Mouse (Mus musculus) embryonic fibroblast, embryonic 13.5 days (primary cell): ENCODE measurements around the gene Slc36a2. TPM values are rescaled to one million over a fixed set of nuclear protein-coding genes. Genes with fewer than 3 reads are reported as not detected.

ENCODE experiments used
- H3K27ac ChIP-seq: 2 replicates; pipeline ENCODE4 v1.5.1; 2012; ENCODE audit warnings: low read length, control low read depth, inconsistent platforms; ENCODE audit not compliant: insufficient read depth
- H3K4me1 ChIP-seq: 2 replicates; pipeline ENCODE4 v1.6.1; 2011; ENCODE audit warnings: low read length; ENCODE audit not compliant: control insufficient read depth, insufficient read depth
- H3K4me3 ChIP-seq: 2 replicates; pipeline ENCODE4 v1.5.1; 2011; ENCODE audit warnings: mild to moderate bottlenecking, control low read depth, low read length; ENCODE audit not compliant: insufficient read depth
- CTCF ChIP-seq: IDR thresholded peaks from 2 replicates; pipeline ENCODE4 v1.5.1; 2011; ENCODE audit warnings: mild to moderate bottlenecking, control low read depth, low read length, moderate library complexity, borderline replicate concordance; ENCODE audit not compliant: insufficient read depth
- POLR2A ChIP-seq: IDR thresholded peaks from 2 replicates; pipeline ENCODE4 v1.6.1; 2011; ENCODE audit warnings: low read depth, mild to moderate bottlenecking, control low read depth, low read length, moderate library complexity
- polyA plus RNA-seq: library from polyadenylated mRNA; stranded (reverse); fragments of >200 nt; gene quantifications from 2 replicates; pipeline ENCODE4 v1.2.4, GENCODE M21; 2011; ENCODE audit warnings: low read depth; ENCODE audit not compliant: missing spikeins, insufficient read length

The Slc36a2 gene
- polyA plus RNA-seq, 1 experiment = not detected

GRCm38 (mm10) chr11:55162670-55163069 is 22.2 kb downstream of the Slc36a2 start:
- no peak for TF ChIP-seq POLR2A
- peak; percentile 75; the same call in 1 of the 2 replicates for TF ChIP-seq CTCF
- no peak overlapping the region for H3K27ac ChIP-seq
- H3K4me3 ChIP-seq = no peak overlapping the region
- H3K4me1 ChIP-seq = no peaks in the 10 kb centered on the region

- Histone ChIP-seq H3K4me1 (no peaks in the 10 kb centered on the region), H3K4me3 (no peak overlapping the region), H3K27ac (no peak overlapping the region)
- TF ChIP-seq CTCF = peak; percentile 42; the same call in 1 of the 2 replicates
- no peak for TF ChIP-seq POLR2A
Observed at GRCm38 (mm10) chr11:55158785-55159359, 26.0 kb downstream of the Slc36a2 start.

- Histone ChIP-seq H3K4me1 (no peaks in the 10 kb centered on the region), H3K4me3 (no peak overlapping the region), H3K27ac (no peak overlapping the region)
- TF ChIP-seq POLR2A = no peak
- no peak for TF ChIP-seq CTCF
Observed at GRCm38 (mm10) chr11:55155070-55155421, 29.8 kb downstream of the Slc36a2 start.

GRCm38 (mm10) chr11:55154398-55155069 is 30.3 kb downstream of the Slc36a2 start:
- Histone ChIP-seq H3K4me3 (no peak overlapping the region), H3K4me1 (no peaks in the 10 kb centered on the region), H3K27ac (no peak overlapping the region)
- TF ChIP-seq CTCF (no peak), POLR2A (no peak)

- H3K4me1 ChIP-seq = no peaks in the 10 kb centered on the region
- H3K27ac ChIP-seq = no peak within 1 kb of the TSS
- H3K4me3 ChIP-seq = no peak within 1 kb of the TSS
- TF ChIP-seq CTCF = no peak
- TF ChIP-seq POLR2A = no peak
Observed at GRCm38 (mm10) chr11:55151608-55152007, 33.3 kb downstream of the Slc36a2 start, which contains the start of gene Slc36a3. Gene Slc36a3, minus strand, starts transcription at chr11:55151708.

GRCm38 (mm10) chr11:55148461-55148860 is 36.4 kb downstream of the Slc36a2 start:
- Histone ChIP-seq H3K4me1 (no peaks in the 10 kb centered on the region), H3K27ac (no peak overlapping the region), H3K4me3 (no peak overlapping the region)
- TF ChIP-seq CTCF = no peak
- TF ChIP-seq POLR2A = no peak

- no peak for TF ChIP-seq POLR2A
- no peak for TF ChIP-seq CTCF
- no peak overlapping the region for H3K4me3 ChIP-seq
- no peaks in the 10 kb centered on the region for H3K4me1 ChIP-seq
- no peak overlapping the region for H3K27ac ChIP-seq
Observed at GRCm38 (mm10) chr11:55147423-55147822, 37.5 kb downstream of the Slc36a2 start.

- no peak overlapping the region for H3K27ac ChIP-seq
- no peak for TF ChIP-seq CTCF
- no peak for TF ChIP-seq POLR2A
- no peak overlapping the region for H3K4me3 ChIP-seq
- H3K4me1 ChIP-seq = no peaks in the 10 kb centered on the region
Observed at GRCm38 (mm10) chr11:55146855-55147254, 38.0 kb downstream of the Slc36a2 start.

- Histone ChIP-seq H3K4me1 (no peaks in the 10 kb centered on the region), H3K4me3 (no peak overlapping the region), H3K27ac (no peak overlapping the region)
- TF ChIP-seq POLR2A = no peak
- TF ChIP-seq CTCF = no peak
Observed at GRCm38 (mm10) chr11:55144011-55144410, 40.9 kb downstream of the Slc36a2 start.

- H3K27ac ChIP-seq = no peak overlapping the region
- TF ChIP-seq POLR2A = no peak
- no peak overlapping the region for H3K4me3 ChIP-seq
- no peaks in the 10 kb centered on the region for H3K4me1 ChIP-seq
Observed at GRCm38 (mm10) chr11:55141502-55141901, 43.4 kb downstream of the Slc36a2 start.

GRCm38 (mm10) chr11:55137646-55138045 is 47.2 kb downstream of the Slc36a2 start:
- Histone ChIP-seq H3K4me1 (no peaks in the 10 kb centered on the region), H3K4me3 (no peak overlapping the region), H3K27ac (no peak overlapping the region)
- TF ChIP-seq CTCF (no peak), POLR2A (no peak)
